Mouse (Mus musculus): Measurements from ENCODE around the gene 4833439L19Rik.

Gene 4833439L19Rik

GRCm38 (mm10) chr13:54582126-54582525, 16.9 kb upstream of the 4833439L19Rik start:
- no peak for DNase-seq (ENCODE audit: low spot score in 2 of 2)

- no peak for DNase-seq (ENCODE audit: low spot score in 2 of 2)
Measured at GRCm38 (mm10) chr13:54581385-54581784, 16.1 kb upstream of the 4833439L19Rik start.

GRCm38 (mm10) chr13:54577652-54578507, 12.6 kb upstream of the 4833439L19Rik start:
- no peak for DNase-seq (ENCODE audit: low spot score in 2 of 2)

- DNase-seq (ENCODE audit: low spot score in 2 of 2) = no peak
Measured at GRCm38 (mm10) chr13:54575489-54575888, 10.3 kb upstream of the 4833439L19Rik start.

GRCm38 (mm10) chr13:54574854-54575481, 9.7 kb upstream of the 4833439L19Rik start, which contains the start of gene Arl10:
Arl10 (plus strand) TSS chr13:54575015.
- DNase-seq (ENCODE audit: low spot score in 2 of 2) = peak; percentile 70 to 82

- DNase-seq (ENCODE audit: low spot score in 2 of 2) = no peak
Measured at GRCm38 (mm10) chr13:54572621-54573020, 7.4 kb upstream of the 4833439L19Rik start.

- no peak for DNase-seq (ENCODE audit: low spot score in 2 of 2)
Measured at GRCm38 (mm10) chr13:54571637-54572036, 6.4 kb upstream of the 4833439L19Rik start.

GRCm38 (mm10) chr13:54570736-54571135, 5.5 kb upstream of the 4833439L19Rik start:
- DNase-seq (ENCODE audit: low spot score in 2 of 2) = no peak

GRCm38 (mm10) chr13:54569282-54569681, 4.0 kb upstream of the 4833439L19Rik start:
- DNase-seq (ENCODE audit: low spot score in 2 of 2) = no peak

GRCm38 (mm10) chr13:54568380-54568779, 3.1 kb upstream of the 4833439L19Rik start:
- no peak for DNase-seq (ENCODE audit: low spot score in 2 of 2)

GRCm38 (mm10) chr13:54565594-54566345, 535 bp upstream of the 4833439L19Rik start:
- peak; percentile 38 to 47 for DNase-seq (ENCODE audit: low spot score in 2 of 2)

- DNase-seq (ENCODE audit: low spot score in 2 of 2) = peak in 1 of 2 experiments; percentile 25
Measured at GRCm38 (mm10) chr13:54564232-54565200, 719 bp downstream of the 4833439L19Rik start.

GRCm38 (mm10) chr13:54562562-54562961, 2.7 kb downstream of the 4833439L19Rik start:
- no peak for DNase-seq (ENCODE audit: low spot score in 2 of 2)

GRCm38 (mm10) chr13:54560608-54561007, 4.6 kb downstream of the 4833439L19Rik start:
- peak; percentile 30 to 53 for DNase-seq (ENCODE audit: low spot score in 2 of 2)

- DNase-seq (ENCODE audit: low spot score in 2 of 2) = no peak
Measured at GRCm38 (mm10) chr13:54559656-54560055, 5.6 kb downstream of the 4833439L19Rik start.

- no peak for DNase-seq (ENCODE audit: low spot score in 2 of 2)
Measured at GRCm38 (mm10) chr13:54557652-54558051, 7.6 kb downstream of the 4833439L19Rik start.

- no peak for DNase-seq (ENCODE audit: low spot score in 2 of 2)
Measured at GRCm38 (mm10) chr13:54556796-54557195, 8.4 kb downstream of the 4833439L19Rik start.

GRCm38 (mm10) chr13:54556176-54556575, 9.1 kb downstream of the 4833439L19Rik start:
- no peak for DNase-seq (ENCODE audit: low spot score in 2 of 2)

- no peak for DNase-seq (ENCODE audit: low spot score in 2 of 2)
Measured at GRCm38 (mm10) chr13:54548036-54548435, 17.2 kb downstream of the 4833439L19Rik start.

- no peak for DNase-seq (ENCODE audit: low spot score in 2 of 2)
Measured at GRCm38 (mm10) chr13:54532134-54532533, 33.1 kb downstream of the 4833439L19Rik start.

- DNase-seq (ENCODE audit: low spot score in 2 of 2) = no peak
Measured at GRCm38 (mm10) chr13:54527140-54527539, 38.1 kb downstream of the 4833439L19Rik start.

Measured in right cerebral cortex, adult 2 months (tissue).